Mouse (Mus musculus) lung, postnatal 36 days (tissue): ENCODE data around the gene Eno1.
"Not testable (repeated sequence)": the region's sequence is repeated elsewhere in the genome, so short reads cannot be mapped to it uniquely, and the experiment has no call there.

Source experiments
- DNase-seq: peaks from one replicate; pipeline ENCODE4 v3.0.0; 2022; ENCODE audit warnings: mixed read lengths

The Eno1 gene

DNA sequence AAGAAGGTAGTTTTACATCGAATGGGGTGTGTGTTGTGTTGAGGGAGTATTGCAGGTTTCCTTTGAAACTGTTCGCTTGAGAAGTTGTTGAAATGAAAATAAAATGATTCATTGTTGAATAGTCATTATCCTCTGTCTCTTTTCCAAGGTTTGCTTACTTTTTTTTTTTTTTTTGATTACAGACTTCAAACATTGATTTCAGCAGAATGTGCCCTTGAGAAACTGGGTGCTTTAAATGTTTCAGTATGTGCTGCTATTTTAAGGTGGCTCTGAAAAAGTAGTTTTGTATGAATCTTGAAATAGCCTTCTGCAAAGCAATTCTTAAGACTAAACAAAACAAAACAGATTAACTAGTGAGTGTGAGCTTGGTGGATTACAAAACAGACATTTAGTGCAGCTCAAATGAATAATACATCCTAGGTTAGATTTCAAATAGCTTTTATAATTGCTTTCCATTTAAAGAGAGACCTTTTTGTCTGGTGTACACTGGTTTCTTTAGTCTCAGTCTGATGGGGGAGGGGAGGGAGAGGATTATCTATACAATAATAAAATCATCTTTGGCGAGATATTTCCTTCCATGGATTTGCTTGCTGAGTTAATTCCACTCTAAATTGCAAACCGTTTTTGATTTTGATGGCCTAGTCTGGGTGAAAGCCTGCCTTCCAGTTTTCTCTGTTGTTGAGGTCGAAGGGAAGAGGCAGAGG lies 46.3 kb downstream of the Eno1 start:
- no peak for DNase-seq

DNA sequence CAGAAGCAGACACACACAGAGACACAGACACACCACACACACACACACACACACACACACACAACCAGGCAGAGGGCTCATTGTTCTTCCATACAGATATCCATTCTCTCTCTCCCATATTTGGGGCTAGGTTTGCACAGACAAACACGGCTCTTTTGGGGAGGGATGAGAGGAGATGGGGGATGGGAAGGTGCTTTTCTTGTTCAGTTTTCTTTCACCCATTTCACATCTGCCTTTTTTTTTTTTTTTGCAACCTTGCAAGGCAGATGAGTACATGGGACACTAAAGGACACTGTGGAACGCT lies 46.8 kb downstream of the Eno1 start:
- no peak for DNase-seq

DNA sequence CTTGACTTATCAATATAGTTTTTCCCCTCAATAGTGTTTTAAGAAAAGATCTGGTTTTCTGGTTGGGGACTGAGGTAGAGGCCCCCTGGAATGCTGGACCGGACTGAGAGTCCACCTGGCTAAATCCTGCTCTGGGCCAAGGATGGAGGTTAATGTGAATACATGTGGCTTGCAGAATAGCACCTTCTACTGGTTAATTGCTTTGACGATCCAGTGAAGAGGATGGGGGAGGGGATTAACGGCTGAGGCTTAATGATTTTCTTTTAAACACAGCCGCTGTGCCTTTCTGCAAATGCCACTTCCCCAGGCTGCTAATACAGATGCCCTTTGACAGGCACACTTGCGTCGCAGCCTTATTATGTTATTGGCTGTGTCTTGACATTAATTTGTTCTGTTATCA lies 47.5 kb downstream of the Eno1 start:
- peak; percentile 49 for DNase-seq

DNA sequence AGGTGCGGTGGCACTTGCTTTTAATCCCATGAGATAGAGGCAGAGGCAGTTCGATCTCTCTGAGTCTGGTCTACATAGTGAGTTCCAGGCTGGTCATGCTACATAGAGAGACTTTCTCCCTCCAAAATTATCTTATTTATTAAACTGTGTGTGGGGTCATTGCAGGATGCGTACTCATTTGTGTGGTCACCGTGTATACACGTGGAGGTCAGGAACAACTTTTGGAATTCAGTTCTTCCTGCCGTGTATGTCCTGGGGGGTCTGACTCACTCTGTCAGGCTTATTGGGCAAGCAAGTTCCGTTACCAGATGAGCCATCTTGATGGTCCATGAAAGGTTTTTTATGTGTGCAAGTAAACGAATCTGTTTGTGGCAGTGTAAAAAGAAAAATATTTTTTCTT lies 50.5 kb downstream of the Eno1 start:
- DNase-seq = no peak

DNA sequence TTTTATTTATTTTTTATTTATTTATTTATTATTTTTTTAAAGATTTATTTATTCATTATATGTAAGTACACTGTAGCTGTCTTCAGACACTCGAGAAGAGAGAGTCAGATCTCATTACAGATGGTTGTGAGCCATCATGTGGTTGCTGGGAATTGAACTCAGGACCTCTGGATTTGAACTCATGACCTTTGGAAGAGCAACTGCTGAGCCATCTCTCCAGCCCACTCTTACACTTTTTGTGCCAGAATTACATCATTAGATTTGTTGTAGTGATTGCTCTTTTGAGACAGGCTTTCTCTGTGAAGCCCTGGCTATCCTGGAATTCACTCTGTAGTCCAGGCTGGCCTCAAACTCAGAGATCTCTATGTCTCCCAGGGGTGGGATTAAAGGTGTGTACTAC lies 50.9 kb downstream of the Eno1 start:
- DNase-seq = not testable (repeated sequence)

DNA sequence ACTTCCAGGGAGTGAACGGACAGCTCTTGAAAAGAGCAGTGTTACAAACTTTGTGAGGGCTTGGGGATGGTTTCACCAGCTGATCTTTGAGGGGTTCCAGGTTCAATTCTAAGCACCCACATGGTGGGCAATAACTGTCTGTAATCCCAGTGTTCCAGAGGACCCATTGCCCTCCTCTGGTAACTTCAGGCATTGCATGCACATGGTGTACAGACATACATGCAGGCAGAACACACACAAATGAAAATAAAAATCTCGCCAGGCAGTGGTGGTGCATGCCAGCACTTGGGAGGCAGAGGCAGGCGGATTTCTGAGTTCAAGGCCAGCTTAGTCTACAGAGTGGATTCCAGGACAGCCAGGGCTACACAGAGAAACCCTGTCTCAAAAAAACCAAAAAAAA lies 55.4 kb downstream of the Eno1 start:
- no peak for DNase-seq

DNA sequence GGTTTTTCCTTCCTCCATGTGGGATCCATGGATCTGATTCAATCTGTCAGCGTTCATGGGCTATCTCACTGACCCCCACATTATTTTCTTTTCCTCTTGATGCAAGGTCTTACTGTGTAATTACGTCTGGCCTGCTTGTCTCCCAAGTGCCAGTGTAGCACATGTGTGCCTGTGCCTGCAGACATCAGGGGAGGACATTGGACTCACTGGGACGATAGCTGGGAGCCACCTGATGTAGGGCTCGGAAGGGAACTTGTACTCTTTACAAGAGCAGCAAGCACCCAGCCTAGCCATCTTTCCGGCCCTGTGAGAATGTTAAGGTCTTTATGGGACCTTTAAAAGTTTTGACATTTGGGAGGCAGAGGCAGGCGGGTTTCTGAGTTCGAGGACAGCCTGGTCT lies 58.3 kb downstream of the Eno1 start:
- no peak for DNase-seq

DNA sequence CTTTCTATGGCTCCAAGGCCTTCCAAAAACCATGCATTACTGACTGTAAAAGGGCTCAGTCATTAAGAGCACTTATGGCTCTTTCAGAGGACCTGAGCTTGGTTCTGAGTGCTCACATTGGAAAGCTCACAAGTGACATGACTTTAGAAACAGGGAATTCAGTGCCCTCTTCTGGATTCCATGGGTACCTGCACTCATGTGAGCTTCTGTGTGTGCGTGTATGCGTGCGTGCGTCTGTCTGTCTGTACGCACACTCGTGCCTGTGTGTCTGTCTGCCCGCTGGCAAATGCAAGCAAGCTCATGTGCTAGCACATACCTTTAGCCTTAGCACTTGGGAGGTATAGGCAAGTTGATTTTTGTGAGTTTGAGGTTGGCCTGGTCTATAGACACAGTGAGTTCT lies 59.4 kb downstream of the Eno1 start:
- no peak for DNase-seq
